Mouse (Mus musculus) E14TG2a.4 (cell line): ENCODE measurements around the gene Prkn.

ENCODE experiments used
- CTCF ChIP-seq: conservative IDR thresholded peaks from 2 replicates; pipeline ENCODE4 v1.5.1; 2014; ENCODE audit warnings: low read length
- POU5F1 ChIP-seq: IDR thresholded peaks from 2 replicates; pipeline ENCODE4 v1.6.1; 2014; ENCODE audit warnings: low read length, borderline replicate concordance

DNA sequence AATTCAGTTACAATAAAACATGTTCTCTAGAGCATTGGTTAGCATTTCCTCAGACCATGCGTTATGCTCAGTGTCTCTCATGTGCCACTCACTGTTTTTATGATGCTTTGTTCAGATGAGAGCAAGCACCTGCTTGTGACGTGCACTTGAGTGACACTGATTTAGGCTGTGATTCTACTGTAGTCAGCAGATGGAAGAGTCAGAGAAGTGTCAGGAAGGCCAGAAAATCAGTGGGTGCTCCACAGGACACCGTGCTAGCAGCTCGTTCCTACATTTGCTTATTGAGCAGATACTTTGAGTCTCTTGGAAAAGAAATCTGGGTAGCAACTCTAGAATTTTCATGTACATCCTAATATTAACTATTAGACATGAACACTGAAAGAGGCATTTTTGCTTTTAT, 106.4 kb downstream of the Prkn start:
- TF ChIP-seq CTCF (no peak), POU5F1 (no peak)
